Mouse (Mus musculus) lung, postnatal 25 days (tissue): ENCODE results near the gene Vax1.

ENCODE experiments used
- DNase-seq: peaks from one replicate; pipeline ENCODE4 v3.0.0; 2022; ENCODE audit warnings: low spot score

Gene Vax1

GRCm38 (mm10) chr19:59169143-59169935 lies 517 bp downstream of the Vax1 start:
- DNase-seq: no peak

- DNase-seq: no peak
These were observed 1.4 kb downstream of the Vax1 start for GRCm38 (mm10) chr19:59168386-59168905.

GRCm38 (mm10) chr19:59167871-59168270 lies 2.0 kb downstream of the Vax1 start:
- DNase-seq: no peak

GRCm38 (mm10) chr19:59166879-59167278 lies 3.0 kb downstream of the Vax1 start:
- DNase-seq: no peak

GRCm38 (mm10) chr19:59166311-59166761 lies 3.5 kb downstream of the Vax1 start:
- DNase-seq: no peak

- DNase-seq: no peak
These were observed 4.3 kb downstream of the Vax1 start for GRCm38 (mm10) chr19:59165577-59165976.

- no peak for DNase-seq
These were observed 4.8 kb downstream of the Vax1 start for GRCm38 (mm10) chr19:59164896-59165560.

GRCm38 (mm10) chr19:59164111-59164510 lies 5.7 kb downstream of the Vax1 start:
- no peak for DNase-seq

GRCm38 (mm10) chr19:59156702-59157101 lies 13.2 kb downstream of the Vax1 start:
- DNase-seq: no peak

GRCm38 (mm10) chr19:59154171-59154570 lies 15.7 kb downstream of the Vax1 start:
- no peak for DNase-seq

- DNase-seq: no peak
These were observed 24.2 kb downstream of the Vax1 start for GRCm38 (mm10) chr19:59145492-59146140.

- DNase-seq: no peak
These were observed 24.8 kb downstream of the Vax1 start for GRCm38 (mm10) chr19:59145064-59145463.

- no peak for DNase-seq
These were observed 27.6 kb downstream of the Vax1 start for GRCm38 (mm10) chr19:59142206-59142605.

- no peak for DNase-seq
These were observed 34.5 kb downstream of the Vax1 start for GRCm38 (mm10) chr19:59135387-59135786.

GRCm38 (mm10) chr19:59134916-59135315 lies 34.9 kb downstream of the Vax1 start:
- no peak for DNase-seq

GRCm38 (mm10) chr19:59133202-59133601 lies 36.7 kb downstream of the Vax1 start:
- no peak for DNase-seq

- no peak for DNase-seq
These were observed 40.2 kb downstream of the Vax1 start for GRCm38 (mm10) chr19:59129671-59130070.

GRCm38 (mm10) chr19:59128531-59129204 lies 41.2 kb downstream of the Vax1 start:
- no peak for DNase-seq

- no peak for DNase-seq
These were observed 42.4 kb downstream of the Vax1 start for GRCm38 (mm10) chr19:59127424-59127823.
